Mouse (Mus musculus): Measurements from ENCODE around the gene Mrps34. TPM values are rescaled to one million over a fixed set of nuclear protein-coding genes. Genes with fewer than 3 reads are reported as not detected.

Gene Mrps34
- polyA plus RNA-seq, 1 experiment, result 94.6 TPM

- DNase-seq (ENCODE audit: low read depth), result no peak
- TF ChIP-seq CTCF (IDR thresholded peaks at IDR 0.05; ENCODE audit: borderline replicate concordance, extremely low read depth, insufficient read depth, insufficient read length) (peak; percentile 50; the same call in 1 of the 2 replicates), POLR2A (IDR thresholded peaks at IDR 0.05; ENCODE audit: borderline replicate concordance, extremely low read depth, insufficient read depth, insufficient read length, poor library complexity, severe bottlenecking) (no peak)
Observed at GRCm38 (mm10) chr17:24881738-24882440, 13.0 kb upstream of the Mrps34 start.

GRCm38 (mm10) chr17:24884391-24884790 is 10.5 kb upstream of the Mrps34 start:
- no peak for DNase-seq (ENCODE audit: low read depth)
- TF ChIP-seq POLR2A (IDR thresholded peaks at IDR 0.05; ENCODE audit: borderline replicate concordance, extremely low read depth, insufficient read depth, insufficient read length, poor library complexity, severe bottlenecking) (no peak), CTCF (IDR thresholded peaks at IDR 0.05; ENCODE audit: borderline replicate concordance, extremely low read depth, insufficient read depth, insufficient read length) (no peak)

- TF ChIP-seq POLR2A (IDR thresholded peaks at IDR 0.05; ENCODE audit: borderline replicate concordance, extremely low read depth, insufficient read depth, insufficient read length, poor library complexity, severe bottlenecking) (no peak), CTCF (IDR thresholded peaks at IDR 0.05; ENCODE audit: borderline replicate concordance, extremely low read depth, insufficient read depth, insufficient read length) (no peak)
Observed at GRCm38 (mm10) chr17:24885356-24886133, 9.4 kb upstream of the Mrps34 start.

GRCm38 (mm10) chr17:24886134-24886931 is 8.6 kb upstream of the Mrps34 start, which contains the start of the genes Nubp2 and Spsb3:
Gene Nubp2, minus strand, starts transcription at chr17:24886349.
Gene Spsb3, plus strand, starts transcription at chr17:24886643.
- TF ChIP-seq POLR2A (IDR thresholded peaks at IDR 0.05; ENCODE audit: borderline replicate concordance, extremely low read depth, insufficient read depth, insufficient read length, poor library complexity, severe bottlenecking), result peak; percentile 66
- TF ChIP-seq CTCF (IDR thresholded peaks at IDR 0.05; ENCODE audit: borderline replicate concordance, extremely low read depth, insufficient read depth, insufficient read length), result no peak
- peak; percentile 100 for DNase-seq (ENCODE audit: low read depth)

More at GRCm38 (mm10) chr17:24885356-24886133, 9.4 kb upstream of the Mrps34 start:
- no peak for DNase-seq (ENCODE audit: low read depth)

- DNase-seq (ENCODE audit: low read depth), result no peak
- TF ChIP-seq CTCF (IDR thresholded peaks at IDR 0.05; ENCODE audit: borderline replicate concordance, extremely low read depth, insufficient read depth, insufficient read length) (no peak), POLR2A (IDR thresholded peaks at IDR 0.05; ENCODE audit: borderline replicate concordance, extremely low read depth, insufficient read depth, insufficient read length, poor library complexity, severe bottlenecking) (no peak)
Observed at GRCm38 (mm10) chr17:24886932-24887271, 8.0 kb upstream of the Mrps34 start.

GRCm38 (mm10) chr17:24887291-24888080 is 7.4 kb upstream of the Mrps34 start:
- no peak for DNase-seq (ENCODE audit: low read depth)
- no peak for TF ChIP-seq CTCF (IDR thresholded peaks at IDR 0.05; ENCODE audit: borderline replicate concordance, extremely low read depth, insufficient read depth, insufficient read length)
- no peak for TF ChIP-seq POLR2A (IDR thresholded peaks at IDR 0.05; ENCODE audit: borderline replicate concordance, extremely low read depth, insufficient read depth, insufficient read length, poor library complexity, severe bottlenecking)

- TF ChIP-seq POLR2A (IDR thresholded peaks at IDR 0.05; ENCODE audit: borderline replicate concordance, extremely low read depth, insufficient read depth, insufficient read length, poor library complexity, severe bottlenecking) (no peak), CTCF (IDR thresholded peaks at IDR 0.05; ENCODE audit: borderline replicate concordance, extremely low read depth, insufficient read depth, insufficient read length) (no peak)
- no peak for DNase-seq (ENCODE audit: low read depth)
Observed at GRCm38 (mm10) chr17:24888862-24889261, 6.1 kb upstream of the Mrps34 start.

- TF ChIP-seq POLR2A (IDR thresholded peaks at IDR 0.05; ENCODE audit: borderline replicate concordance, extremely low read depth, insufficient read depth, insufficient read length, poor library complexity, severe bottlenecking), result no peak
- TF ChIP-seq CTCF (IDR thresholded peaks at IDR 0.05; ENCODE audit: borderline replicate concordance, extremely low read depth, insufficient read depth, insufficient read length), result no peak
- DNase-seq (ENCODE audit: low read depth), result no peak
Observed at GRCm38 (mm10) chr17:24890151-24891092, 4.5 kb upstream of the Mrps34 start.

- no peak for DNase-seq (ENCODE audit: low read depth)
- no peak for TF ChIP-seq CTCF (IDR thresholded peaks at IDR 0.05; ENCODE audit: borderline replicate concordance, extremely low read depth, insufficient read depth, insufficient read length)
- TF ChIP-seq POLR2A (IDR thresholded peaks at IDR 0.05; ENCODE audit: borderline replicate concordance, extremely low read depth, insufficient read depth, insufficient read length, poor library complexity, severe bottlenecking), result no peak
Observed at GRCm38 (mm10) chr17:24891321-24891720, 3.6 kb upstream of the Mrps34 start.

Measured in brain, embryonic 14.5 days (tissue).